Mouse (Mus musculus): Measurements from ENCODE around the gene Sp100. TPM values are rescaled to one million over a fixed set of nuclear protein-coding genes. Genes with fewer than 3 reads are reported as not detected.
"Not testable (repeated sequence)": the region's sequence is repeated elsewhere in the genome, so short reads cannot be mapped to it uniquely, and the experiment has no call there.

Gene Sp100
- 0.14 TPM for polyA plus RNA-seq (2012; fragmentation: generic; extraction: Trizol)

GRCm38 (mm10) chr1:85649881-85650280 is at the start of gene Sp100:
Sp100 (plus strand) TSS chr1:85649988.
- H3K4me2 ChIP-seq (ENCODE audit: low read depth); H3K27me3 ChIP-seq (ENCODE audit: control insufficient read depth, insufficient read depth, insufficient read length); H3K79me2 ChIP-seq (ENCODE audit: control insufficient read depth, insufficient read depth); H3K36me3 ChIP-seq (ENCODE audit: control insufficient read depth, insufficient read depth); H3K4me3 ChIP-seq; H3ac ChIP-seq (ENCODE audit: control insufficient read depth, insufficient read length): not testable (repeated sequence)

DNA sequence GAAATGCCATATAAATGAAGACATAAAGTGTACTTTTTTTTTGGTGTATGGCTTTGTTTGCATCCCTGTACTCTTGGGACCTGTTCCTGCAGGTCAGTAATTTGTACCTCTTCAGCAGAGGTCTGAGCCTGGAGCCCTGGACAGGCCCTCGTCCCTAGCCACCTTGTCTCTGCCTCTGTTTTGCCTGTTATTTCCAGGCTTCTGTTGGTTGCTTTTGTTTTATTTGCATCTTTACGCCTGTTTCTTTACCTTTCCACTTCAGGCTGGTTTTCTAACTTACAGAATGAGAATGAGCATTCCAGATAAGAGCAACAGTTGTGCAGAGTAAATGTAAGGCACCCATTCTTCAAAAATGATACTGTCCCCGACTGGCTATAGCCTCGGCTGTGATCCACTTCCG is 49.7 kb upstream of the Sp100 start, which contains the start of gene Sp140:
Sp140 (plus strand) TSS at position 301 of the 400 bp plus-strand sequence.
- H3K4me3 ChIP-seq; H3K36me3 ChIP-seq (ENCODE audit: control insufficient read depth, insufficient read depth); H3ac ChIP-seq (ENCODE audit: control insufficient read depth, insufficient read length); H3K27me3 ChIP-seq (ENCODE audit: control insufficient read depth, insufficient read depth, insufficient read length); H3K4me2 ChIP-seq (ENCODE audit: low read depth); H3K79me2 ChIP-seq (ENCODE audit: control insufficient read depth, insufficient read depth): not testable (repeated sequence)

DNA sequence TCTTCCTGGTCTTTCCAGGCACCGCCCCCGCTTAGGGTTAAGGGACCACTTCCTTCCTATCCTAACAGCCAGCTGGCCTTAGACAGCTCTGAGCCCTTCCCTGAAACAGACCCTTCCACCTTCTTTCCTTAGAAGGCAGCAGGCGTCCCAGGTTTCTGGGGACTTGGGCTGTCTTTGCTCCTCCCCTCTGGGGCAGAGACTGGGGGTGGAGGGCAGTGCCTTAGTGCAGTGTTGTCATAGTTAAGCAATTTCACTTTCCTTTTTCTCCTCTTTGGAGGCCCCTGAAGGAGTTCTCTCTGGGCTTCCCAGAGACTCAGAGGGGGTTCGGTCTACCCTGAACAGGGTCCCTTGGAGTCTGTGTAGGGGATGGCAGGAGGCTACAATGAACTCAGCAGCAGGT is 49.0 kb upstream of the Sp100 start:
- not testable (repeated sequence) for H3K36me3 ChIP-seq (ENCODE audit: control insufficient read depth, insufficient read depth); H3K79me2 ChIP-seq (ENCODE audit: control insufficient read depth, insufficient read depth); H3K27me3 ChIP-seq (ENCODE audit: control insufficient read depth, insufficient read depth, insufficient read length); H3K4me3 ChIP-seq; H3ac ChIP-seq (ENCODE audit: control insufficient read depth, insufficient read length); H3K4me2 ChIP-seq (ENCODE audit: low read depth)

DNA sequence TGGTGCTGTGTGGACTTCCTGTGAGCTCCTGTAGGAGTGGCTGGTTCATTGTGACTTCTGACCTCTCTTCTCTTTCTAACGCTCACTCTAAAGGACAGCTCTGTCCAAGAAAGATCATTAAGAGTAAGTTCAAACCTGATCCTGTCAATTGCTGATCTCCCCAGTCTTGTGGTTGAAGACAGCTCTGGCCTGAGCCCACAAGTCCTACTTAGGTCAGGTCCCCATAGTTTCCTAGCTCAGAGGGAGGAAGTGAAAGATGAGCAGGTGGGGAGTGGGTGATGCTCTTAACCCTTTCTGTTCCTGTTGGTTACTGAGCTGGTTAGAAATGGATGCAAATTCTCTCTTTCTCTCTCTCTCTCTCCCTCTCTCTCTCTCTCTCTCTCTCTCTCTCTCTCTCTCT is 45.4 kb upstream of the Sp100 start:
- not testable (repeated sequence) for H3K79me2 ChIP-seq (ENCODE audit: control insufficient read depth, insufficient read depth); H3ac ChIP-seq (ENCODE audit: control insufficient read depth, insufficient read length); H3K27me3 ChIP-seq (ENCODE audit: control insufficient read depth, insufficient read depth, insufficient read length); H3K4me2 ChIP-seq (ENCODE audit: low read depth); H3K36me3 ChIP-seq (ENCODE audit: control insufficient read depth, insufficient read depth); H3K4me3 ChIP-seq

- not testable (repeated sequence) for H3K27me3 ChIP-seq (ENCODE audit: control insufficient read depth, insufficient read depth, insufficient read length)
Observed at GRCm38 (mm10) chr1:85608361-85608760, 41.4 kb upstream of the Sp100 start.

DNA sequence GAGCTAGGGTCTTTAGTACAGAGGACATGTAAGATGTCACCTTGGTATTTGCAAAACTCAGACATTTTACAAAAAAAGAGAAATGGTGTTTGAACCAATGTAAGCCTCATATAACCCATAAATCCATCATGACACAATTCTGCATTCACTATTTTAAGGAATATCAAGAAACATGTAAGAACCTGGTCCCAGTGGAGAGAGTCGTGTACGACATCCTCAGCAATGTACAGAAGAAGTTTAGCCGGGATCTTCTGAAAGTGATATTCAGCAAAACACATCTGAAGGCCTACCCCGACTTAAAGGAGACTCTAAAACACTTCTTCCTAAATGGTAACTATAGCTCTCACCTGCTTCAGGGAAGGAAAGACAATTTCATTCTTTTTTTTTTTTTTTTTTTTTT is 39.2 kb upstream of the Sp100 start:
- H3K4me3 ChIP-seq; H3K4me2 ChIP-seq (ENCODE audit: low read depth); H3ac ChIP-seq (ENCODE audit: control insufficient read depth, insufficient read length); H3K27me3 ChIP-seq (ENCODE audit: control insufficient read depth, insufficient read depth, insufficient read length); H3K36me3 ChIP-seq (ENCODE audit: control insufficient read depth, insufficient read depth); H3K79me2 ChIP-seq (ENCODE audit: control insufficient read depth, insufficient read depth): not testable (repeated sequence)

More at GRCm38 (mm10) chr1:85608361-85608760, 41.4 kb upstream of the Sp100 start:
- H3K36me3 ChIP-seq (ENCODE audit: control insufficient read depth, insufficient read depth); H3K4me2 ChIP-seq (ENCODE audit: low read depth); H3ac ChIP-seq (ENCODE audit: control insufficient read depth, insufficient read length); H3K4me3 ChIP-seq; H3K79me2 ChIP-seq (ENCODE audit: control insufficient read depth, insufficient read depth): not testable (repeated sequence)

GRCm38 (mm10) chr1:85615096-85615495 is 34.7 kb upstream of the Sp100 start:
- not testable (repeated sequence) for H3K79me2 ChIP-seq (ENCODE audit: control insufficient read depth, insufficient read depth); H3K36me3 ChIP-seq (ENCODE audit: control insufficient read depth, insufficient read depth); H3K27me3 ChIP-seq (ENCODE audit: control insufficient read depth, insufficient read depth, insufficient read length); H3K4me2 ChIP-seq (ENCODE audit: low read depth); H3K4me3 ChIP-seq; H3ac ChIP-seq (ENCODE audit: control insufficient read depth, insufficient read length)

DNA sequence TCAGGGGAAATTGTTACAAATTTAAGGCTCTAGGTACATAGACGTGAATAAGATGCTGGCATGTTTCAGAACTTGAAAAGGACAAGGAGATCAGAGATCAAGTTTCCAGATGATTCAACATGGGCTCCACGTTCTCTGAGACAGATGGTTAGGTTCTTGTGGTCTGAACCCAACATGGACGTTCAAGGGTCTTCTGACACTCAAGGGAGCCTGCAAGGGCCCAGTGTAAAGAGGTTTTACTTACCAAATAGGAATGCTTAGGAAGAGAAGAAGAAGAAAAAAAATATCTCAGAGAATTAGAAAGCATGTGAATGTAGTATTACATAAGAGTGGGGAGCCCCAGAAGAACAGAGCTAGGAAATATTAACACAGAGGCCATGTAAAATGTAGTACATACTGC is 34.0 kb upstream of the Sp100 start:
- H3ac ChIP-seq (ENCODE audit: control insufficient read depth, insufficient read length); H3K79me2 ChIP-seq (ENCODE audit: control insufficient read depth, insufficient read depth); H3K4me2 ChIP-seq (ENCODE audit: low read depth); H3K36me3 ChIP-seq (ENCODE audit: control insufficient read depth, insufficient read depth); H3K27me3 ChIP-seq (ENCODE audit: control insufficient read depth, insufficient read depth, insufficient read length); H3K4me3 ChIP-seq: not testable (repeated sequence)

DNA sequence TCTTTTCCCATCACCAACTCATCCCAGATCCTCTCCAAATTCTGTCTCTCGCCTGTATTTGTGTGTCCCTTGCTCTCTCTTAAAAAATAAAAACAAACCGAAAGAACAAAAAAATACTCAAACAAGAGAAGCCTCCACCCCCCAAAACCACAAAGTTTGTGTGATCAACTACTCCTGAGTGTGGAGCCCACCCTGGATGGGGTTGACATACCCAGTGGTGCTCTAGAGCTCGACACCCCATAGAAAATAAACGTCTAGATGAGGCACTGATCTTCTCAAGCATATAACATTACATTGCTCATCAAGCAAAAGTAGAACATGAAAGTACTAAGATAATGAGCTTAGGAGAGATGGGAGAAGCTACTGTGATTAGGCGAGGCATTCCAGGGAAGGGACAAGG is 32.6 kb upstream of the Sp100 start:
- H3K4me2 ChIP-seq (ENCODE audit: low read depth); H3ac ChIP-seq (ENCODE audit: control insufficient read depth, insufficient read length): not testable (repeated sequence)

DNA sequence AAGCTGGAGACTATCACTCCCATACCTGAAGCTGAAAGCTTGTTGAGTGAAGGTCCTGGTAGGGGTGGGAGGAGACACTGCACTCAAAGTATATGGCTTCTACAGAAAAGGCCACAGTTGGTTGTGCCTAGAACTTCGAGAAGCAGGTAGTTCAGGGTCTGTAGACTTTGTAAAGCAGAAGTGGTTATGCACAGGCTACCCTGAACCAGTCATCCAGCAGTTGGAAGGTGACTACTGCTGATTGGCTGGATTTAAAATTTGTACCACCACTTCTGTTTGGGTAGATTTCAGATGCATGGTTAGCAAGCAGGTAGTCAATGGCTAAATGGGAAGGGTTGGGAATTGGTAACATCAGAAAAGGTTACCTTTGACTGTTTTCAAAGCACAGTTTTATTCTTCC is 31.1 kb upstream of the Sp100 start:
- not testable (repeated sequence) for H3K4me3 ChIP-seq; H3K79me2 ChIP-seq (ENCODE audit: control insufficient read depth, insufficient read depth); H3K27me3 ChIP-seq (ENCODE audit: control insufficient read depth, insufficient read depth, insufficient read length); H3K4me2 ChIP-seq (ENCODE audit: low read depth); H3ac ChIP-seq (ENCODE audit: control insufficient read depth, insufficient read length); H3K36me3 ChIP-seq (ENCODE audit: control insufficient read depth, insufficient read depth)

More for the DNA sequence above, 32.6 kb upstream of the Sp100 start:
- not testable (repeated sequence) for H3K4me3 ChIP-seq; H3K79me2 ChIP-seq (ENCODE audit: control insufficient read depth, insufficient read depth); H3K36me3 ChIP-seq (ENCODE audit: control insufficient read depth, insufficient read depth); H3K27me3 ChIP-seq (ENCODE audit: control insufficient read depth, insufficient read depth, insufficient read length)

DNA sequence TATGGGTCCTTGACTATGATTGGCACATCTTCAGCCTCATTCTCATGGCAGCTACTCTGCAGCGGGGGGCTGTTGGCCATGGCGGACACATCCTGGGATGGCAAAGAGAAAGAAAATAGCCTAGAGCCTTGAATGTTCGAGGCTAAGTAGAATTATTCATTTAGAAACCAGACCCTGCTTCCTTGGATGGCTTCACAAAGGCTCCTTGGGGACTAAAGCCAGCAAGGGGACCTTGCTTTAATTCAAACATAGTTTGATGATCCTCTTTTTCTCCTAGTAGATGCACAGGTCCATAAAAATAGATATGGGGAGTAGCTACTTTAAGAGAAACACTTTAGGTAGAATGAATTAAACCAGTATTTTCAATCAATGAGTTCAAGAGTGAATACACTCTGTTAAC is 12.9 kb upstream of the Sp100 start:
- H3ac ChIP-seq (ENCODE audit: control insufficient read depth, insufficient read length); H3K79me2 ChIP-seq (ENCODE audit: control insufficient read depth, insufficient read depth); H3K27me3 ChIP-seq (ENCODE audit: control insufficient read depth, insufficient read depth, insufficient read length); H3K4me3 ChIP-seq; H3K36me3 ChIP-seq (ENCODE audit: control insufficient read depth, insufficient read depth); H3K4me2 ChIP-seq (ENCODE audit: low read depth): not testable (repeated sequence)

GRCm38 (mm10) chr1:85638144-85638543 is 11.6 kb upstream of the Sp100 start:
- not testable (repeated sequence) for H3K36me3 ChIP-seq (ENCODE audit: control insufficient read depth, insufficient read depth); H3K27me3 ChIP-seq (ENCODE audit: control insufficient read depth, insufficient read depth, insufficient read length); H3K4me3 ChIP-seq; H3K79me2 ChIP-seq (ENCODE audit: control insufficient read depth, insufficient read depth); H3K4me2 ChIP-seq (ENCODE audit: low read depth); H3ac ChIP-seq (ENCODE audit: control insufficient read depth, insufficient read length)

GRCm38 (mm10) chr1:85650524-85650923 is 736 bp downstream of the Sp100 start:
- not testable (repeated sequence) for H3K4me2 ChIP-seq (ENCODE audit: low read depth); H3K79me2 ChIP-seq (ENCODE audit: control insufficient read depth, insufficient read depth); H3K36me3 ChIP-seq (ENCODE audit: control insufficient read depth, insufficient read depth); H3K27me3 ChIP-seq (ENCODE audit: control insufficient read depth, insufficient read depth, insufficient read length); H3K4me3 ChIP-seq; H3ac ChIP-seq (ENCODE audit: control insufficient read depth, insufficient read length)
